In the genomic region with DNA sequence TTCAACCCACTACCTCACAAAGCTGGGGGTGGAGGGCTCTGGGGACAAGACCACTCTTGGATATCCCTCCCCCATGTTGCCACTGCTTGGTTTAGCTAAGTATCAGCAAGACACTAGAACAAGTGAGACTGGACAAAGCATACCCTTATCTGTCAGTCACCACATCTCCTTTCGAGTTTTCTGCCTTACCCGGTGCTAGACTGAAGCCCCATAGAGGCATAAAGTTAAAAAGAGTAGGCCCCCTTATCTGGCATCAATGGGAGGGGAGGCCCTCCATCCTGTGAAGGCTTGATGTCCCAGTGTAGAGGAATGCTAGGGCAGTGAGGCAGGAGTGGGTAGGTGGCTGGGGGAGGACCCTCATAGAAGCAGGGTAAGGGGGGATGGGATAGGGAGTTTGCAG, we compare ENCODE assay signal across 28 mouse cellular contexts. TPM values are rescaled to one million over a fixed set of nuclear protein-coding genes. Genes with fewer than 3 reads are reported as not detected.
"Had no signal": no experiment of that assay in that cellular context is flagged by ENCODE, and none has a peak within 500 bp of the region (broad histone marks: within the 10 kb centered on the region; RNA-seq: fewer than 3 reads in every experiment).

No protein-coding gene starts in this region.

- ATAC-seq: forebrain, embryonic 13.5 days; forebrain, embryonic 14.5 days; forebrain, embryonic 15.5 days; forebrain, embryonic 16.5 days; forebrain, postnatal 0 days had no signal

- H3K9me3 ChIP-seq: embryonic facial prominence, embryonic 10.5 days; embryonic facial prominence, embryonic 12.5 days; embryonic facial prominence, embryonic 13.5 days; embryonic facial prominence, embryonic 15.5 days; forebrain, embryonic 10.5 days; forebrain, embryonic 12.5 days; forebrain, embryonic 13.5 days; forebrain, embryonic 15.5 days had no signal

- H3K9ac ChIP-seq: embryonic facial prominence, embryonic 12.5 days; embryonic facial prominence, embryonic 13.5 days; embryonic facial prominence, embryonic 15.5 days; forebrain, embryonic 12.5 days; forebrain, embryonic 13.5 days; forebrain, embryonic 15.5 days; forebrain, postnatal 0 days had no signal

- H3K36me3 ChIP-seq: embryonic facial prominence, embryonic 10.5 days; embryonic facial prominence, embryonic 12.5 days; embryonic facial prominence, embryonic 13.5 days; embryonic facial prominence, embryonic 15.5 days; forebrain, embryonic 10.5 days; forebrain, embryonic 12.5 days; forebrain, embryonic 15.5 days had no signal

- H3K27me3 ChIP-seq: embryonic facial prominence, embryonic 12.5 days; embryonic facial prominence, embryonic 13.5 days; embryonic facial prominence, embryonic 15.5 days; forebrain, embryonic 12.5 days; forebrain, embryonic 13.5 days; forebrain, embryonic 15.5 days had no signal

- H3K27ac ChIP-seq: embryonic facial prominence, embryonic 10.5 days; embryonic facial prominence, embryonic 12.5 days; embryonic facial prominence, embryonic 13.5 days; embryonic facial prominence, embryonic 15.5 days; forebrain, embryonic 10.5 days; forebrain, embryonic 12.5 days; forebrain, embryonic 13.5 days; forebrain, embryonic 15.5 days; gastrocnemius, adult 2 months had no signal

- H3K4me1 ChIP-seq: forebrain, embryonic 12.5 days had no signal

- H3K4me2 ChIP-seq: embryonic facial prominence, embryonic 12.5 days; embryonic facial prominence, embryonic 13.5 days; embryonic facial prominence, embryonic 15.5 days; forebrain, embryonic 12.5 days; forebrain, embryonic 13.5 days; forebrain, embryonic 15.5 days had no signal

- H3K4me3 ChIP-seq: embryonic facial prominence, embryonic 10.5 days; embryonic facial prominence, embryonic 12.5 days; embryonic facial prominence, embryonic 13.5 days; embryonic facial prominence, embryonic 15.5 days; erythroblast, embryonic 14.5 days; forebrain, embryonic 10.5 days; forebrain, embryonic 12.5 days; forebrain, embryonic 13.5 days; forebrain, embryonic 15.5 days; gastrocnemius, adult 2 months had no signal

- DNase-seq: cerebellum, adult 18-20 months; cerebellum, adult 2 months; cerebellum, adult 8-10 months; cerebellum, adult 9-10 months; cerebellum, adult 9-11 months; cerebellum, postnatal 10 days; cerebellum, postnatal 14 days; cerebellum, postnatal 25 days; cerebellum, postnatal 36 days; embryo, embryonic 11 days; forebrain, postnatal 0 days; gastrocnemius, adult 2 months; gastrocnemius, postnatal 10 days; gastrocnemius, postnatal 14 days; gastrocnemius, postnatal 25 days; gastrocnemius, postnatal 36 days; heart, adult 11 months had no signal

RNA-seq across cellular contexts. Expression of gene Rras2, which starts 59.0 kb away (rescaled TPM):
- polyA plus RNA-seq: erythroblast, embryonic 14.5 days had no signal
